Mouse (Mus musculus): ENCODE data around the gene Wdr63.

DNA sequence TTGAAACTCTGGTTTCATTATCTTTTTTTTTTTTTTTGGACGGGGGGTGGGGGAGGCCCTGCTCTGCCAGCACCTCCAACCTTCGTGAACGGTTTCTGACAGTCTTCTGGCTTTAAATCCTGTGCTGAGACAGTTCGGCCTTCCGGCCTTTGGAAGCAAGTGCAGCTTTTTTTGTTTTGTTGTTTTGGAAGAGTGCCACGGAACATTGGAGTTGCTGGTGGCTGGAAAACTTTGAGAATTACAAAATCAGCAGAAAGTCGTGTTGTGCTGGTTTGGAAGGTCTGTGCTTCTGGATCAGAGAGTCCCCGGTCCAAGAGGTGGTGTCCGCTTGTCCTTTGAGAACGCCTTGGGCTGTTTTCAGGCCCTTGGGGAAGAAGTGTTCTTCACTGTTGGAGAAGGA lies 115.1 kb downstream of the Wdr63 start:
- TF ChIP-seq CTCF (IDR thresholded peaks at IDR 0.05; ENCODE audit: low read depth, low read length) (no peak), POLR2A (IDR thresholded peaks at IDR 0.05; ENCODE audit: borderline replicate concordance, low read depth, low read length) (no peak)
